Mouse (Mus musculus): ENCODE results near the gene Dip2c.

DNA sequence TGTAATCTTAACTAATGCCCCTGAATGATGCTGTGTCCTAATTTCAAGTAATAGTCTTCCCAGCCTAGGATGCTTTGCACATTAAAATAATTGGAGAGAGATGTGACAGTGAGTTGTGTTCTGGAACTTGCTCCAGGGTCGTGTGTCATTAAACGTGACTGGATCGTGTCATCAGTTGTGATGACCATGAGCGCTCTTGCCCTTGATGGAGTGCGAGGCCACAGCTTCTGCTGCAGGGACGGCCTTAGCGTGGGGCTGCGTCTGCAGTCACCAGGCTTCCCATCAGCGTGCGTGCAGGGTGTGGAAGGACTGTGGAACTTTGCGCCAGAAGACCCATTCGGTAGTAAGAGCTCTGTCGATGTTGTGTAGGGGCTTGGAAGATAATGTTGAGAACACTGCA lies 372.4 kb downstream of the Dip2c start:
- TF ChIP-seq CTCF (IDR thresholded peaks at IDR 0.05; ENCODE audit: control insufficient read depth, insufficient read depth, insufficient replicate concordance, low read depth, low read length): no peak
- TF ChIP-seq POLR2A (IDR thresholded peaks at IDR 0.05; ENCODE audit: control insufficient read depth, low read depth, low read length): no peak
